Mouse (Mus musculus): Measurements from ENCODE around the gene Wars. TPM values are rescaled to one million over a fixed set of nuclear protein-coding genes. Genes with fewer than 3 reads are reported as not detected.

Gene Wars
- total and polyA plus RNA-seq, 2 experiments from 2014 or later = 92.4 to 123 TPM

DNA sequence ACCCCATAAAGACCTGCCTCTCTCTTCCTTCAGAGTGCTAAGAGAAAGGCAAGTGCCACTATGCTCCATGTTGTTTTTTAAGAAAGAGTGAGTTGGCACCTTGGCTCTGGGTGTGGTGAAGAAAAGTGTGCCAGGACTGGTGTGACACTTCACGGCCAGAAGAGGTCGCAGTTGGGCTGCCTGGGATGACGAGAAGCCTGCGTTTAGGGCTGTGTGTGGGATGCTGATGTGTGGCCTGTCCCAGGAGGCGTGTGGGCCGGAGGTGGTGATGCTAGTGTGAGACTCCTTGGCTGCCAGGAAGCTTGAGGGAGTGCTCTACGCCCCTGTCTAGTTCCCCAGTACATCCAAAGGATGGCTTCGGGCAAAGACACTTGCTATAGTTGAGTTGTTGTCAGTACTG is 9.0 kb upstream of the Wars start:
- H3K36me3 ChIP-seq (ENCODE audit: insufficient read depth, low read length) = no peaks in the 10 kb centered on the region
- peaks cover 9% of the 10 kb centered on the region; the same call in 1 of the 2 replicates for H3K4me1 ChIP-seq (ENCODE audit: insufficient read depth, low read length)
- no peak overlapping the region for H3K4me3 ChIP-seq (ENCODE audit: low read length)
- 17% methylated on average over 8 of the region's 8 CpGs for WGBS
- ATAC-seq (peak; percentile 38; the same call in 1 of the 2 replicates), DNase-seq (ENCODE audit: low spot score) (peak; percentile 74)
- no peak overlapping the region for H3K4me2 ChIP-seq (ENCODE audit: low read depth, low read length)
- H3K27ac ChIP-seq = no peak overlapping the region
- no peak overlapping the region for H3K9ac ChIP-seq (replicated peaks; ENCODE audit: low read length)
- no peaks in the 10 kb centered on the region for H3K27me3 ChIP-seq (ENCODE audit: insufficient read depth, low read length)
- TF ChIP-seq CTCF (IDR thresholded peaks at IDR 0.05; ENCODE audit: low read depth) = peak; percentile 92
- H3K9me3 ChIP-seq (ENCODE audit: low read length) = no peaks in the 10 kb centered on the region

DNA sequence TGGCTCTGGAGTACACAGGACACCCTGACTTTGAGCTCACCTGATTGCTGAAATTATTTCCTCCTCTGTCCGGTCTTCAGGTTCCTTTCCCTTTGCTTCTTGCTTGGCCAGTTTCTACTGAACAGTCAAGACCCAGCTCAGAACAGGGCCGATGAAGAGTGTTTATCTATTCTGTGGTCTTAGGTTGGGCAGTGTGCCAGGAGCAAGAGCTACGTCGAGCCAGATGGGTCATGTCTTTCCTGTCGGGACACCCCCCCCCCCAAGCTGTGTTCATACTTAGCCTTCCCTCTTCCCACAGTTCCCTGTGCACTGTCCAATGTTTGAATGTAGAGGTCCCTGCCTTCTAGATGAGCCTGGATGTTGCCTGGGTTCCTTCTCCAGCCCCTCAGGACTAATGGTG is 7.4 kb upstream of the Wars start:
- Histone ChIP-seq H3K36me3 (ENCODE audit: insufficient read depth, low read length) (no peaks in the 10 kb centered on the region), H3K4me1 (ENCODE audit: insufficient read depth, low read length) (peaks cover 9% of the 10 kb centered on the region; the same call in 1 of the 2 replicates), H3K9me3 (ENCODE audit: low read length) (no peaks in the 10 kb centered on the region), H3K27ac (no peak overlapping the region), H3K4me3 (ENCODE audit: low read length) (no peak overlapping the region), H3K27me3 (ENCODE audit: insufficient read depth, low read length) (no peaks in the 10 kb centered on the region), H3K9ac (replicated peaks; ENCODE audit: low read length) (no peak overlapping the region), H3K4me2 (ENCODE audit: low read depth, low read length) (no peak overlapping the region)
- ATAC-seq (no peak), DNase-seq (ENCODE audit: low spot score) (no peak)
- TF ChIP-seq CTCF (IDR thresholded peaks at IDR 0.05; ENCODE audit: low read depth) = no peak
- 58% methylated on average over 5 of the region's 5 CpGs for WGBS

GRCm38 (mm10) chr12:108896006-108896405 is 2.0 kb upstream of the Wars start:
- H3K4me3 ChIP-seq (ENCODE audit: low read length) = no peak overlapping the region
- WGBS = 70% methylated on average over 3 of the region's 3 CpGs
- H3K36me3 ChIP-seq (ENCODE audit: insufficient read depth, low read length) = no peaks in the 10 kb centered on the region
- peak; percentile 48 for TF ChIP-seq CTCF (IDR thresholded peaks at IDR 0.05; ENCODE audit: low read depth)
- no peak overlapping the region for H3K4me2 ChIP-seq (ENCODE audit: low read depth, low read length)
- no peaks in the 10 kb centered on the region for H3K27me3 ChIP-seq (ENCODE audit: insufficient read depth, low read length)
- H3K9me3 ChIP-seq (ENCODE audit: low read length) = no peaks in the 10 kb centered on the region
- ATAC-seq (no peak), DNase-seq (ENCODE audit: low spot score) (no peak)
- H3K9ac ChIP-seq (replicated peaks; ENCODE audit: low read length) = no peak overlapping the region
- peaks cover 13% of the 10 kb centered on the region for H3K4me1 ChIP-seq (ENCODE audit: insufficient read depth, low read length)
- H3K27ac ChIP-seq = no peak overlapping the region

- Histone ChIP-seq H3K27ac (peak overlapping the region; percentile 54; the same call in 1 of the 2 replicates), H3K9me3 (ENCODE audit: low read length) (no peaks in the 10 kb centered on the region), H3K9ac (replicated peaks; ENCODE audit: low read length) (peak overlapping the region; percentile 83), H3K27me3 (ENCODE audit: insufficient read depth, low read length) (no peaks in the 10 kb centered on the region), H3K4me2 (ENCODE audit: low read depth, low read length) (peak overlapping the region; percentile 89), H3K4me1 (ENCODE audit: insufficient read depth, low read length) (peaks cover 13% of the 10 kb centered on the region), H3K4me3 (ENCODE audit: low read length) (peak overlapping the region; percentile 93), H3K36me3 (ENCODE audit: insufficient read depth, low read length) (no peaks in the 10 kb centered on the region; the same call in 1 of the 2 replicates)
- 1% methylated on average over 7 of the region's 7 CpGs for WGBS
- no peak for DNase-seq (ENCODE audit: low spot score)
- no peak for TF ChIP-seq CTCF (IDR thresholded peaks at IDR 0.05; ENCODE audit: low read depth)
- ATAC-seq = peak; percentile 33; the same call in 1 of the 2 replicates
Measured at GRCm38 (mm10) chr12:108894432-108894816, 450 bp upstream of the Wars start.

DNA sequence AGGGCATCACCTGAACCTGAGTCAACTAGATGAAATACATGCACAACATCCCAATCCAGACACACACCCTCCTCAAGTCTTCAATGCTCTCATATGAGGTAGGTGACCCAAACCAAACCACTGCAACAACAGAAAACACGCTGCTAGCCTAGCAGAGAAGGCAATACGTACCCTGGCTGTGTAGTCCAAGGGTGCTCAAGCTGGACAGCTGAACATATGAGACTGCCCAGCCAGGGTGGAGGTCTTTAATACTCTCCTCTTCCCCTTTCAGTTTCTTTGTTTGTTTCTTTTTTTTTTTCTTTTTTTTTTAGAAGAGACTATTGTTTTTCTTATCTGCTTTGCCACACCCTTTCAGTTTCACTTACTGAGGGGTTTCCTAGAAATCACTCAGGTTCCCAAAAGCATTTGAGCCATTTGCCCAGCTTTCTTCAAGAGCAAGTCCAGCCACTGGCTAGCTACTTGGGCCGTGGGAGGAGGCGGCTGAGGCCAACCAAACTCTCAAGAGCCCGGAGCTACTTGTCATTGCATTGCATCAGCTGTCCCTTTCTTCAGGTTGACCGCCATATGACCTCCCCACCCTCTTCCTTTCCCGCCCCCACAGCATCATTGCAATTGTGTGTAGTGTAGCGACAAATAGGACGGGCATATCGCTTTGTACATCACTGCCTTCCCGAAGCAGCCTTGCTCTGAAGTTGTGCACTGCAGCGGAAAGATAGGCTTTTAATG is 822 bp downstream of the Wars start, which contains the start of gene Wdr25:
Gene Wdr25, plus strand, starts transcription at position 643 of the 726 bp plus-strand sequence.
- TF ChIP-seq CTCF (IDR thresholded peaks at IDR 0.05; ENCODE audit: low read depth) = no peak
- Histone ChIP-seq H3K4me3 (ENCODE audit: low read length) (peak within 1 kb of the TSS; percentile 93), H3K27ac (peak within 1 kb of the TSS; percentile 54; the same call in 1 of the 2 replicates), H3K9me3 (ENCODE audit: low read length) (no peaks in the 10 kb centered on the region), H3K4me2 (ENCODE audit: low read depth, low read length) (peak within 1 kb of the TSS; percentile 89), H3K4me1 (ENCODE audit: insufficient read depth, low read length) (peaks cover 13% of the 10 kb centered on the region), H3K27me3 (ENCODE audit: insufficient read depth, low read length) (no peaks in the 10 kb centered on the region), H3K36me3 (ENCODE audit: insufficient read depth, low read length) (peaks cover under 1% of the 10 kb centered on the region; the same call in 1 of the 2 replicates), H3K9ac (replicated peaks; ENCODE audit: low read length) (peak within 1 kb of the TSS; percentile 83)
- 20% methylated on average over 12 of the region's 12 CpGs for WGBS
- DNase-seq (ENCODE audit: low spot score) (no peak), ATAC-seq (no peak)

DNA sequence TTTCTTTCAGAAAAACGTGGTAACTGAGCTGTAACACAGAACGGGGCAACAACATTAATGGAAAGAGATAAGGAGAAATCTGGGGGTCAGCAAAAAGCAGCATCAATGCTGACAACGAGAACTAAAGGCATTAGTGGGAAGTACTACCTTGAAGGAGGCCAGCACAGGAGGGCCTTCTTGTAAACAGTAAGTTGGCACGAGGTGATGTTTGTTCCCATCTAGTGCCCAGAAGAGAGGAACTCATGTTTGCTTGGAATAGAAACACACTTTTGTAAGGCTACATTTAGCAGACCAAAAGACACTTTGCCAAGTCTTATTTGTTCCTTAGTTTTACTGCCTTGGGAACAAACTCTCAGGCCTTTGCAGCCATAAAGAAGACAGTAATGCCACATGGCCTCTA is 5.3 kb downstream of the Wars start:
- 86% methylated on average over 4 of the region's 4 CpGs for whole genome bisulfite sequencing
- Histone ChIP-seq H3K9me3 (ENCODE audit: low read length) (no peaks in the 10 kb centered on the region), H3K36me3 (ENCODE audit: insufficient read depth, low read length) (peaks cover 37% of the 10 kb centered on the region), H3K27ac (no peak overlapping the region), H3K27me3 (ENCODE audit: insufficient read depth, low read length) (no peaks in the 10 kb centered on the region), H3K9ac (replicated peaks; ENCODE audit: low read length) (no peak overlapping the region), H3K4me1 (ENCODE audit: insufficient read depth, low read length) (peaks cover 7% of the 10 kb centered on the region), H3K4me2 (ENCODE audit: low read depth, low read length) (no peak overlapping the region), H3K4me3 (ENCODE audit: low read length) (no peak overlapping the region)
- ATAC-seq = no peak
- no peak for TF ChIP-seq CTCF (IDR thresholded peaks at IDR 0.05; ENCODE audit: low read depth)
- no peak for DNase-seq (ENCODE audit: low spot score)

- Histone ChIP-seq H3K27me3 (ENCODE audit: insufficient read depth, low read length) (no peaks in the 10 kb centered on the region), H3K9ac (replicated peaks; ENCODE audit: low read length) (no peak overlapping the region), H3K4me1 (ENCODE audit: insufficient read depth, low read length) (no peaks in the 10 kb centered on the region), H3K36me3 (ENCODE audit: insufficient read depth, low read length) (peaks cover 44% of the 10 kb centered on the region), H3K27ac (no peak overlapping the region), H3K4me2 (ENCODE audit: low read depth, low read length) (no peak overlapping the region), H3K9me3 (ENCODE audit: low read length) (no peaks in the 10 kb centered on the region), H3K4me3 (ENCODE audit: low read length) (no peak overlapping the region)
- no peak for TF ChIP-seq CTCF (IDR thresholded peaks at IDR 0.05; ENCODE audit: low read depth)
- ATAC-seq = no peak
- no peak for DNase-seq (ENCODE audit: low spot score)
- WGBS = 93% methylated on average over 4 of the region's 4 CpGs
Measured at GRCm38 (mm10) chr12:108887077-108887476, 6.9 kb downstream of the Wars start.

Measured in hindbrain, postnatal 0 days (tissue).